Mouse (Mus musculus) adrenal gland, adult (tissue): Measurements from ENCODE around the gene Rundc3a.

Experiments used
- DNase-seq, 2 experiments: peaks; one replicate each; pipeline ENCODE4 v3.0.0; 2022 to 2023; ENCODE audit warnings: low spot score in 1 of 2; ENCODE audit not compliant: inconsistent age in 2 of 2

Gene Rundc3a

GRCm38 (mm10) chr11:102445891-102446361, 52.7 kb downstream of the Rundc3a start:
- peak; percentile 37 to 72 for DNase-seq

- DNase-seq = peak; percentile 38 to 69
Measured at GRCm38 (mm10) chr11:102446581-102447461, 53.6 kb downstream of the Rundc3a start.

GRCm38 (mm10) chr11:102447497-102447896, 54.3 kb downstream of the Rundc3a start, which contains the start of gene Fam171a2:
Gene Fam171a2, minus strand, starts transcription at chr11:102447682.
- peak; percentile 75 to 90 for DNase-seq

- no peak for DNase-seq
Measured at GRCm38 (mm10) chr11:102448327-102448726, 55.1 kb downstream of the Rundc3a start.

GRCm38 (mm10) chr11:102449043-102450008, 56.1 kb downstream of the Rundc3a start:
- DNase-seq = peak; percentile 24 to 68
